Mouse (Mus musculus) forebrain, postnatal 0 days (tissue): ENCODE results near the gene Mettl24. TPM values are rescaled to one million over a fixed set of nuclear protein-coding genes. Genes with fewer than 3 reads are reported as not detected.

Experiments used
- ATAC-seq: fragments of 200-750 bp; cut with Nextera tagmentation; 2 replicates; pipeline ENCODE4 v1.8.0; 2017; ENCODE audit warnings: mild to moderate bottlenecking, moderate library complexity
- DNase-seq: peaks from one replicate; pipeline ENCODE4 v3.0.0-alpha.2; 2015
- H3K27ac ChIP-seq: fragments of 300-500 bp; sonication (generic); 2 replicates; pipeline ENCODE4 v1.5.1; 2014; ENCODE audit warnings: low read depth, mild to moderate bottlenecking, antibody characterized with exemption, low read length, moderate library complexity, mixed read lengths
- H3K27me3 ChIP-seq: fragments of 300-500 bp; sonication (generic); 2 replicates; pipeline ENCODE4 v1.6.1; 2014; ENCODE audit warnings: mild to moderate bottlenecking, low read length, mixed read lengths; ENCODE audit not compliant: insufficient read depth
- H3K36me3 ChIP-seq: fragments of 300-500 bp; sonication (generic); 2 replicates; pipeline ENCODE4 v1.6.1; 2014; ENCODE audit warnings: mild to moderate bottlenecking, moderate library complexity; ENCODE audit not compliant: insufficient read depth
- H3K4me1 ChIP-seq: fragments of 300-500 bp; sonication (generic); 2 replicates; pipeline ENCODE4 v1.6.1; 2014; ENCODE audit warnings: antibody characterized with exemption; ENCODE audit not compliant: insufficient read depth
- H3K4me2 ChIP-seq: fragments of 300-500 bp; sonication (generic); 2 replicates; pipeline ENCODE4 v1.6.1; 2014; ENCODE audit warnings: low read depth, mild to moderate bottlenecking, moderate library complexity
- H3K4me3 ChIP-seq: fragments of 300-500 bp; sonication (generic); 2 replicates; pipeline ENCODE4 v1.5.1; 2014; ENCODE audit warnings: low read depth, low read length, mixed read lengths
- H3K9ac ChIP-seq: fragments of 300-500 bp; sonication (generic); 2 replicates; pipeline ENCODE4 v1.6.1; 2014; ENCODE audit warnings: mild to moderate bottlenecking
- H3K9me3 ChIP-seq: fragments of 300-500 bp; sonication (generic); 2 replicates; pipeline ENCODE4 v1.6.1; 2016; ENCODE audit warnings: low read length
- CTCF ChIP-seq: sonication (generic); IDR thresholded peaks from 2 replicates; pipeline ENCODE4 v1.5.1; 2016; ENCODE audit warnings: antibody characterized with exemption, control low read depth, low read depth
- WGBS: fragments of 180-500 bp; shearing (Covaris S2); extraction: QIAGEN DNeasy Blood & Tissue Kit; methylation state at CpG from one replicate; pipeline ENCODE4 v1.1.7; 2014; 5-methylcytosine and 5-hydroxymethylcytosine counted together
- polyA plus RNA-seq: library from polyadenylated mRNA; unstranded; fragments of >200 nt; fragmentation: Nextera tagmentation; extraction: Ambion mirVana; gene quantifications from 2 replicates; pipeline ENCODE4 v1.2.1, GENCODE M21; 2015
- total RNA-seq: library from RNA; depleted of rRNA; stranded (reverse); fragments of >200 nt; gene quantifications from 2 replicates; pipeline ENCODE4 v1.2.3, GENCODE M21; 2014

Gene Mettl24
- total and polyA plus RNA-seq, 2 experiments from 2014 or later: 0.77 TPM; not detected in 1

GRCm38 (mm10) chr10:40726989-40727388 is 43.9 kb downstream of the Mettl24 start:
- H3K4me3 ChIP-seq: no peak overlapping the region
- no peaks in the 10 kb centered on the region for H3K36me3 ChIP-seq
- peak overlapping the region; percentile 48 for H3K27ac ChIP-seq
- H3K27me3 ChIP-seq: no peaks in the 10 kb centered on the region
- no peak overlapping the region for H3K9ac ChIP-seq
- H3K4me1 ChIP-seq: peaks cover 16% of the 10 kb centered on the region; the same call in 1 of the 2 replicates
- no peak overlapping the region for H3K4me2 ChIP-seq
- 16% methylated on average over 5 of the region's 5 CpGs for WGBS
- no peaks in the 10 kb centered on the region for H3K9me3 ChIP-seq
- no peak for TF ChIP-seq CTCF
- ATAC-seq (peak; percentile 78; the same call in 1 of the 2 replicates), DNase-seq (no peak)

GRCm38 (mm10) chr10:40730200-40730599 is 47.1 kb downstream of the Mettl24 start:
- DNase-seq (no peak), ATAC-seq (no peak)
- Histone ChIP-seq H3K27me3 (no peaks in the 10 kb centered on the region), H3K4me3 (no peak overlapping the region), H3K9ac (no peak overlapping the region), H3K36me3 (no peaks in the 10 kb centered on the region), H3K4me1 (peaks cover 11% of the 10 kb centered on the region; the same call in 1 of the 2 replicates), H3K27ac (no peak overlapping the region), H3K4me2 (no peak overlapping the region), H3K9me3 (no peaks in the 10 kb centered on the region)
- no peak for TF ChIP-seq CTCF
- WGBS: 80% methylated on average over 5 of the region's 5 CpGs

GRCm38 (mm10) chr10:40733291-40733690 is 50.2 kb downstream of the Mettl24 start:
- no peak overlapping the region for H3K9ac ChIP-seq
- DNase-seq: no peak
- H3K9me3 ChIP-seq: no peaks in the 10 kb centered on the region
- 58% methylated on average over 3 of the region's 3 CpGs for WGBS
- peak; percentile 52; the same call in 1 of the 2 replicates for ATAC-seq
- peaks cover 7% of the 10 kb centered on the region; the same call in 1 of the 2 replicates for H3K4me1 ChIP-seq
- no peak overlapping the region for H3K4me3 ChIP-seq
- no peaks in the 10 kb centered on the region for H3K36me3 ChIP-seq
- no peak for TF ChIP-seq CTCF
- H3K27me3 ChIP-seq: no peaks in the 10 kb centered on the region
- H3K4me2 ChIP-seq: no peak overlapping the region
- no peak overlapping the region for H3K27ac ChIP-seq

- Histone ChIP-seq H3K9me3 (no peaks in the 10 kb centered on the region), H3K27me3 (no peaks in the 10 kb centered on the region), H3K9ac (no peak overlapping the region), H3K4me1 (peaks cover 7% of the 10 kb centered on the region; the same call in 1 of the 2 replicates), H3K27ac (no peak overlapping the region), H3K4me2 (no peak overlapping the region), H3K36me3 (no peaks in the 10 kb centered on the region), H3K4me3 (no peak overlapping the region)
- no peak for DNase-seq
- 85% methylated on average over 6 of the region's 6 CpGs for WGBS
- TF ChIP-seq CTCF: no peak
- ATAC-seq: no peak
Measured at GRCm38 (mm10) chr10:40736172-40736571, 53.1 kb downstream of the Mettl24 start.

- H3K27me3 ChIP-seq: no peaks in the 10 kb centered on the region
- ATAC-seq (peak; percentile 85), DNase-seq (no peak)
- no peaks in the 10 kb centered on the region for H3K36me3 ChIP-seq
- 60% methylated on average over 22 of the region's 22 CpGs for WGBS
- no peak overlapping the region for H3K4me3 ChIP-seq
- H3K4me2 ChIP-seq: peak overlapping the region; percentile 27
- H3K27ac ChIP-seq: peak overlapping the region; percentile 3; the same call in 1 of the 2 replicates
- H3K9me3 ChIP-seq: no peaks in the 10 kb centered on the region
- TF ChIP-seq CTCF: no peak
- peaks cover 7% of the 10 kb centered on the region; the same call in 1 of the 2 replicates for H3K4me1 ChIP-seq
- H3K9ac ChIP-seq: 0 out of 2 replicates have a peak overlapping the region, but pooled peaks have one; percentile 14
Measured at GRCm38 (mm10) chr10:40737274-40738112, 54.4 kb downstream of the Mettl24 start.

- Histone ChIP-seq H3K9me3 (no peaks in the 10 kb centered on the region), H3K9ac (no peak overlapping the region), H3K4me1 (peaks cover 7% of the 10 kb centered on the region; the same call in 1 of the 2 replicates), H3K4me2 (no peak overlapping the region), H3K4me3 (no peak overlapping the region), H3K27me3 (no peaks in the 10 kb centered on the region), H3K36me3 (no peaks in the 10 kb centered on the region), H3K27ac (no peak overlapping the region)
- 73% methylated on average over 3 of the region's 3 CpGs for WGBS
- ATAC-seq (no peak), DNase-seq (no peak)
- no peak for TF ChIP-seq CTCF
Measured at GRCm38 (mm10) chr10:40740696-40741095, 57.6 kb downstream of the Mettl24 start.
